8 mouse cellular contexts compared by ENCODE assay signal in the genomic region with DNA sequence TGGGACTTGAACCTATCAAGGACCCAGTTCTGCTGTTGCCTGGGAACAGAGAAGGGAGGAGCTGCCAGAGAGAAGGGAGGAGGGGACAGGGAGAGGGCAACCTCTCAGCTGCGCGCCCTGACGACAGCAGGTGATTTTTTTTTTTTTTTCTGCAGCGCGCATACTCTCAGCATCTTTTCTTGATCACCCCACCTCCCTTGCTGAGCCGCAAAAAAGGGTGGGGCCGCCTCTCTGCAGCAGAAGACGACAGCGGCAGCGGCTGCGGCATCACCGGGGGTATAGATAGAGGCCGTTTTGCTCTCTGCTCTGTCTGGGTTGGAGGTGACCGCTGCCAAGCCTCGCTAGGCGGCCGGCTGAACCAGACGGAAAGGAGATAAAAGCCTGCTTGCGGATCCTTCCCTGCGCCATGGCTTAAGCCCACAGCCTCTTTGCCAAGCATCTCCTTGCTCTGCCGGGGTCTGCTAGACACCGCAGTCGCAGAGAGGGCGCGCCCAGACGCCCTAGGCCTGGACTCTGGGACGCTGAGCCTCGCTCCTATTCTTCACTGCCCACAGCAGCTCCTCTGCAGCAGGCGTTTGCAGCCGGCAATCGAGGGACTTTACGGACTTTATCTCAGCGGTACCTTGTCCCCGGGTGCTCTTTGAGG. TPM values are rescaled to one million over a fixed set of nuclear protein-coding genes. Genes with fewer than 3 reads are reported as not detected.
DNase-seq lines count a peak whose midpoint lies in the region; ATAC-seq and TF ChIP-seq lines count a peak whose summit lies in the region.

A gene (plus strand): TSS at position 197 of the 646 bp plus-strand sequence.

- peaks cover 77% of the 10 kb centered on the region for H3K4me1 ChIP-seq in E14TG2a.4 (replicated peaks; ENCODE audit: low read depth, low read length)
- H3K4me1 ChIP-seq in heart, postnatal 0 days (ENCODE audit: control insufficient read depth, insufficient read depth), result peaks cover 28% of the 10 kb centered on the region; the same call in 1 of the 2 replicates
- peaks cover 21% of the 10 kb centered on the region for H3K4me1 ChIP-seq in midbrain, embryonic 11.5 days (ENCODE audit: control insufficient read depth, insufficient read depth, low read length)

- peak; percentile 83 for DNase-seq in CD4-positive helper T cell, adult 2 months (ENCODE audit: low read depth, low spot score)
- DNase-seq in cerebellum, postnatal 25 days, result peak; percentile 81
- no peak for DNase-seq in heart, postnatal 0 days (ENCODE audit: low spot score)
- DNase-seq in left cerebral cortex, postnatal 14 days (ENCODE audit: low spot score in 2 of 2), result peak; percentile 78 to 90
- peak; percentile 95 for DNase-seq in midbrain, embryonic 11.5 days (ENCODE audit: low spot score, missing footprints)
- peak; percentile 51 for DNase-seq in thymus, postnatal 4 days
- no peak for DNase-seq in kidney, adult 11 months

- intact Hi-C loops in left cerebral cortex, postnatal 14 days (cut with DNase I), result loop anchor here (5.0 kb wide), 1 partner anchor 100 kb away; no protein-coding TSS in a partner anchor

- peaks cover 8% of the 10 kb centered on the region for H3K36me3 ChIP-seq in E14TG2a.4 (ENCODE audit: insufficient read depth, low read length)
- no peaks in the 10 kb centered on the region for H3K36me3 ChIP-seq in heart, postnatal 0 days (replicated peaks; ENCODE audit: control insufficient read depth, insufficient read depth, low read length)
- H3K36me3 ChIP-seq in midbrain, embryonic 11.5 days (ENCODE audit: control insufficient read depth, insufficient read depth, low read length), result no peaks in the 10 kb centered on the region

- peak within 1 kb of the TSS; percentile 78 for H3K4me2 ChIP-seq in heart, postnatal 0 days (ENCODE audit: low read depth, low read length)
- peak within 1 kb of the TSS; percentile 98 for H3K4me2 ChIP-seq in midbrain, embryonic 11.5 days

- no peak for TF ChIP-seq CTCF in E14TG2a.4 (conservative IDR thresholded peaks at IDR 0.05; ENCODE audit: low read length)
- TF ChIP-seq CTCF in heart, postnatal 0 days (IDR thresholded peaks at IDR 0.05; ENCODE audit: low read depth), result no peak

- no peak for TF ChIP-seq EP300 in heart, postnatal 0 days (IDR thresholded peaks at IDR 0.05; ENCODE audit: low read depth)

- peak within 1 kb of the TSS; percentile 80 for H3K4me3 ChIP-seq in E14TG2a.4 (replicated peaks; ENCODE audit: low read length)
- H3K4me3 ChIP-seq in heart, postnatal 0 days (ENCODE audit: low read depth, low read length), result peak within 1 kb of the TSS; percentile 49
- H3K4me3 ChIP-seq in midbrain, embryonic 11.5 days (ENCODE audit: low read depth, low read length), result peak within 1 kb of the TSS; percentile 78

- no peak within 1 kb of the TSS for H3K27ac ChIP-seq in heart, postnatal 0 days (ENCODE audit: low read depth)
- H3K27ac ChIP-seq in midbrain, embryonic 11.5 days (ENCODE audit: low read depth, low read length), result peak within 1 kb of the TSS; percentile 86

- WGBS in heart, postnatal 0 days, result under 1% methylated on average over 33 of the region's 34 CpGs
- 0% methylated on average over 34 of the region's 34 CpGs for WGBS in midbrain, embryonic 11.5 days

- peaks cover 48% of the 10 kb centered on the region for H3K27me3 ChIP-seq in E14TG2a.4 (ENCODE audit: insufficient read depth, low read length)
- H3K27me3 ChIP-seq in heart, postnatal 0 days (ENCODE audit: control insufficient read depth, insufficient read depth, low read length), result peaks cover 52% of the 10 kb centered on the region
- peaks cover 16% of the 10 kb centered on the region for H3K27me3 ChIP-seq in midbrain, embryonic 11.5 days (ENCODE audit: control insufficient read depth, insufficient read depth, low read length)

- no peak within 1 kb of the TSS; the same call in 1 of the 2 replicates for H3K9ac ChIP-seq in heart, postnatal 0 days (replicated peaks; ENCODE audit: low read depth, low read length)
- H3K9ac ChIP-seq in midbrain, embryonic 11.5 days (ENCODE audit: low read length), result peak within 1 kb of the TSS; percentile 47

- H3K9me3 ChIP-seq in E14TG2a.4 (ENCODE audit: low read length), result no peaks in the 10 kb centered on the region
- no peaks in the 10 kb centered on the region for H3K9me3 ChIP-seq in heart, postnatal 0 days (replicated peaks; ENCODE audit: control insufficient read depth, low read length)
- no peaks in the 10 kb centered on the region for H3K9me3 ChIP-seq in midbrain, embryonic 11.5 days (ENCODE audit: control insufficient read depth, low read length)

- no peak for ATAC-seq in heart, postnatal 0 days (ENCODE audit: insufficient read depth, low read depth)
- ATAC-seq in midbrain, embryonic 11.5 days (ENCODE audit: low FRiP score), result peak; percentile 71

RNA-seq across cellular contexts. Expression of the gene that starts here (rescaled TPM):
- 1.5 and 3.7 TPM in 2 replicates for total RNA-seq in heart, postnatal 0 days (2014; rRNA removed; ENCODE audit: low replicate concordance)
- polyA plus RNA-seq in heart, postnatal 0 days (2015; fragmentation: Nextera tagmentation; extraction: Ambion mirVana), result 1.8 and 2.5 TPM in 2 replicates
- total RNA-seq in left cerebral cortex, postnatal 14 days (2021), result 100 to 1,000 TPM; 182 to 190 TPM
- 38.8 and 43.1 TPM in 2 replicates for polyA plus RNA-seq in midbrain, embryonic 11.5 days (2014; fragmentation: Nextera tagmentation; extraction: Ambion mirVana)

Comparison
In these comparisons a context has a peak if more than half of its experiments do, and no peak if none do; other contexts are left out.
1. RNA of the gene that starts here (total RNA-seq): 182 to 190 TPM in left cerebral cortex, postnatal 14 days; 1.5 to 3.7 TPM in heart, postnatal 0 days; every median in the first group is over 10 times any median in the second.
2. RNA of the gene that starts here (polyA plus RNA-seq): 38.8 to 43.1 TPM in midbrain, embryonic 11.5 days; 1.8 to 2.5 TPM in heart, postnatal 0 days; every median in the first group is over 10 times any median in the second.
3. DNase-seq: peak in CD4-positive helper T cell, adult 2 months (single experiment), cerebellum, postnatal 25 days (2 of 2), left cerebral cortex, postnatal 14 days (2 of 2), midbrain, embryonic 11.5 days (single experiment) and thymus, postnatal 4 days (single experiment); none in heart, postnatal 0 days (single experiment) and kidney, adult 11 months (single experiment).
4. Peak in every context shown above with its lines, with median percentiles within 50 percentile points of each other: H3K4me3 ChIP-seq.